Mouse (Mus musculus) hindbrain, postnatal 0 days (tissue): ENCODE data around the gene Sfxn1. TPM values are rescaled to one million over a fixed set of nuclear protein-coding genes. Genes with fewer than 3 reads are reported as not detected.

Experiments used
- ATAC-seq: fragments of 200-750 bp; cut with Nextera tagmentation; 2 replicates; pipeline ENCODE4 v1.8.0; 2017; ENCODE audit warnings: mild to moderate bottlenecking, moderate TSS enrichment, moderate library complexity
- DNase-seq: peaks from one replicate; pipeline ENCODE4 v3.0.0-alpha.2; 2015; ENCODE audit warnings: low spot score
- H3K27ac ChIP-seq: fragments of 300-500 bp; sonication (generic); 2 replicates; pipeline ENCODE4 v1.5.1; 2014; ENCODE audit warnings: mild to moderate bottlenecking
- H3K27me3 ChIP-seq: fragments of 300-500 bp; sonication (generic); 2 replicates; pipeline ENCODE4 v1.6.1; 2014; ENCODE audit warnings: low read length, mixed read lengths; ENCODE audit not compliant: insufficient read depth
- H3K36me3 ChIP-seq: fragments of 300-500 bp; sonication (generic); 2 replicates; pipeline ENCODE4 v1.6.1; 2014; ENCODE audit warnings: low read length, mixed read lengths; ENCODE audit not compliant: insufficient read depth
- H3K4me1 ChIP-seq: fragments of 300-500 bp; sonication (generic); 2 replicates; pipeline ENCODE4 v1.6.1; 2014; ENCODE audit warnings: antibody characterized with exemption, low read length, mixed read lengths; ENCODE audit not compliant: insufficient read depth
- H3K4me2 ChIP-seq: fragments of 300-500 bp; sonication (generic); 2 replicates; pipeline ENCODE4 v1.6.1; 2014; ENCODE audit warnings: low read depth, mild to moderate bottlenecking, low read length, moderate library complexity, mixed read lengths
- H3K4me3 ChIP-seq: fragments of 300-500 bp; sonication (generic); 2 replicates; pipeline ENCODE4 v1.5.1; 2014; ENCODE audit warnings: low read length
- H3K9ac ChIP-seq: fragments of 300-500 bp; sonication (generic); replicated peaks from 2 replicates; pipeline ENCODE4 v1.6.1; 2014; ENCODE audit warnings: mild to moderate bottlenecking, low read length, moderate library complexity, mixed read lengths
- H3K9me3 ChIP-seq: fragments of 300-500 bp; sonication (generic); 2 replicates; pipeline ENCODE4 v1.6.1; 2016; ENCODE audit warnings: low read length, mixed read lengths
- CTCF ChIP-seq: IDR thresholded peaks from 2 replicates; pipeline ENCODE4 v1.5.1; 2016; ENCODE audit warnings: antibody characterized with exemption, control low read depth, low read depth
- WGBS: fragments of 180-500 bp; shearing (Covaris S2); extraction: QIAGEN DNeasy Blood & Tissue Kit; methylation state at CpG from one replicate; pipeline ENCODE4 v1.1.7; 2014; 5-methylcytosine and 5-hydroxymethylcytosine counted together
- polyA plus RNA-seq: library from polyadenylated mRNA; unstranded; fragments of >200 nt; fragmentation: Nextera tagmentation; extraction: Ambion mirVana; gene quantifications from 2 replicates; pipeline ENCODE4 v1.2.1, GENCODE M21; 2015
- total RNA-seq: library from RNA; depleted of rRNA; stranded (reverse); fragments of >200 nt; gene quantifications from 2 replicates; pipeline ENCODE4 v1.2.3, GENCODE M21; 2014

Gene Sfxn1
- total and polyA plus RNA-seq, 2 experiments from 2014 or later, result 73.7 to 102 TPM

- no peak for ATAC-seq
- WGBS, result 90% methylated on average over 5 of the region's 5 CpGs
- no peaks in the 10 kb centered on the region for H3K9me3 ChIP-seq
These were observed 13.2 kb downstream of the Sfxn1 start for GRCm38 (mm10) chr13:54084826-54085225.

GRCm38 (mm10) chr13:54085266-54085665, 13.6 kb downstream of the Sfxn1 start:
- Histone ChIP-seq H3K4me2 (no peak overlapping the region), H3K27me3 (no peaks in the 10 kb centered on the region), H3K9me3 (no peaks in the 10 kb centered on the region), H3K36me3 (peaks cover 36% of the 10 kb centered on the region), H3K9ac (no peak overlapping the region), H3K4me1 (no peaks in the 10 kb centered on the region), H3K27ac (no peak overlapping the region), H3K4me3 (no peak overlapping the region)
- DNase-seq, result no peak
- no peak for TF ChIP-seq CTCF
- 86% methylated on average over 18 of the region's 18 CpGs for WGBS
- no peak for ATAC-seq

More at GRCm38 (mm10) chr13:54084826-54085225, 13.2 kb downstream of the Sfxn1 start:
- Histone ChIP-seq H3K9ac (no peak overlapping the region), H3K27ac (no peak overlapping the region), H3K4me1 (no peaks in the 10 kb centered on the region), H3K36me3 (peaks cover 34% of the 10 kb centered on the region), H3K4me2 (no peak overlapping the region), H3K27me3 (no peaks in the 10 kb centered on the region), H3K4me3 (no peak overlapping the region)
- DNase-seq, result no peak
- no peak for TF ChIP-seq CTCF

DNA sequence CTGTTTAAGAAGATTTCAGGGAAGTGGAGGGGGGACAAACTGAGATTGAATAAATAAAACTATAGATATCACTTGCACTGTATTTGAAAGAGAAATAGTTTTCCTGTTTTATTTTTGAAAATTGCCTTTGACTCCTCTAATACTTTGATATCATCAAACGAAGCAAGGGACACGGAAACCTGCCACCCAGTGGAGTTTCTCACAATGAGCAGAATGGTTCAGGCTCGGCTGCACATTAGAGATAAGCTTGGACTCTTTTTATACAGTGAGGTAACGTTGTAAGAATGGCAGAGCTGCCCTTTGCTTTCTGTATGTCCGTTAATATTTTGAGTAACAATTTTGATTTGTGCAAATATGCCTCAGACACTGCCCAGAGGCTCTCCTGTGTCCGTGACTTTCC, 20.1 kb downstream of the Sfxn1 start:
- no peaks in the 10 kb centered on the region for H3K9me3 ChIP-seq
- no peak overlapping the region for H3K4me2 ChIP-seq
- TF ChIP-seq CTCF, result peak; percentile 15; the same call in 1 of the 2 replicates
- peaks cover 63% of the 10 kb centered on the region for H3K36me3 ChIP-seq
- 87% methylated on average over 6 of the region's 6 CpGs for WGBS
- H3K27me3 ChIP-seq, result no peaks in the 10 kb centered on the region
- no peak overlapping the region for H3K4me3 ChIP-seq
- H3K4me1 ChIP-seq, result 0 out of 2 replicates have a peak, but pooled peaks cover 3% of the 10 kb centered on the region
- DNase-seq (no peak), ATAC-seq (no peak)
- no peak overlapping the region for H3K27ac ChIP-seq
- H3K9ac ChIP-seq, result no peak overlapping the region

GRCm38 (mm10) chr13:54094349-54094748, 22.7 kb downstream of the Sfxn1 start:
- Histone ChIP-seq H3K27me3 (no peaks in the 10 kb centered on the region), H3K4me2 (no peak overlapping the region), H3K4me1 (0 out of 2 replicates have a peak, but pooled peaks cover 3% of the 10 kb centered on the region), H3K9me3 (no peaks in the 10 kb centered on the region), H3K4me3 (no peak overlapping the region), H3K9ac (no peak overlapping the region), H3K36me3 (peaks cover 59% of the 10 kb centered on the region), H3K27ac (peak overlapping the region; percentile 48; the same call in 1 of the 2 replicates)
- WGBS, result 63% methylated on average over 4 of the region's 4 CpGs
- DNase-seq (no peak), ATAC-seq (no peak)
- TF ChIP-seq CTCF, result no peak

- DNase-seq (peak; percentile 50), ATAC-seq (peak; percentile 49; the same call in 1 of the 2 replicates)
- Histone ChIP-seq H3K4me3 (no peak overlapping the region), H3K4me1 (0 out of 2 replicates have a peak, but pooled peaks cover 3% of the 10 kb centered on the region), H3K27me3 (no peaks in the 10 kb centered on the region), H3K9me3 (no peaks in the 10 kb centered on the region), H3K4me2 (no peak overlapping the region), H3K36me3 (peaks cover 53% of the 10 kb centered on the region), H3K27ac (peak overlapping the region; percentile 48), H3K9ac (no peak overlapping the region)
- WGBS, result 39% methylated on average over 6 of the region's 6 CpGs
- no peak for TF ChIP-seq CTCF
These were observed 23.3 kb downstream of the Sfxn1 start for GRCm38 (mm10) chr13:54094963-54095362.

GRCm38 (mm10) chr13:54095721-54096120, 24.1 kb downstream of the Sfxn1 start:
- DNase-seq, result no peak
- H3K27ac ChIP-seq, result 0 out of 2 replicates have a peak overlapping the region, but pooled peaks have one; percentile 48

GRCm38 (mm10) chr13:54097227-54097626, 25.6 kb downstream of the Sfxn1 start:
- H3K4me3 ChIP-seq, result no peak overlapping the region

More at GRCm38 (mm10) chr13:54095721-54096120, 24.1 kb downstream of the Sfxn1 start:
- Histone ChIP-seq H3K27me3 (no peaks in the 10 kb centered on the region), H3K4me3 (no peak overlapping the region), H3K9ac (no peak overlapping the region), H3K9me3 (no peaks in the 10 kb centered on the region), H3K36me3 (peaks cover 50% of the 10 kb centered on the region), H3K4me1 (0 out of 2 replicates have a peak, but pooled peaks cover 3% of the 10 kb centered on the region), H3K4me2 (no peak overlapping the region)
- 89% methylated on average over 8 of the region's 8 CpGs for WGBS
- TF ChIP-seq CTCF, result no peak
- no peak for ATAC-seq

More at GRCm38 (mm10) chr13:54097227-54097626, 25.6 kb downstream of the Sfxn1 start:
- Histone ChIP-seq H3K9ac (no peak overlapping the region), H3K4me1 (0 out of 2 replicates have a peak, but pooled peaks cover 3% of the 10 kb centered on the region), H3K27ac (no peak overlapping the region), H3K27me3 (no peaks in the 10 kb centered on the region), H3K36me3 (peaks cover 37% of the 10 kb centered on the region), H3K9me3 (no peaks in the 10 kb centered on the region), H3K4me2 (no peak overlapping the region)
- no peak for TF ChIP-seq CTCF
- ATAC-seq (no peak), DNase-seq (no peak)
- 94% methylated on average over 4 of the region's 4 CpGs for WGBS
